Mouse (Mus musculus) kidney, adult 8-10 months (tissue): ENCODE measurements around the gene Mapk10.

Experiments used
- DNase-seq, 2 experiments: peaks; one replicate each; pipeline ENCODE4 v3.0.0; 2022

Gene Mapk10

DNA sequence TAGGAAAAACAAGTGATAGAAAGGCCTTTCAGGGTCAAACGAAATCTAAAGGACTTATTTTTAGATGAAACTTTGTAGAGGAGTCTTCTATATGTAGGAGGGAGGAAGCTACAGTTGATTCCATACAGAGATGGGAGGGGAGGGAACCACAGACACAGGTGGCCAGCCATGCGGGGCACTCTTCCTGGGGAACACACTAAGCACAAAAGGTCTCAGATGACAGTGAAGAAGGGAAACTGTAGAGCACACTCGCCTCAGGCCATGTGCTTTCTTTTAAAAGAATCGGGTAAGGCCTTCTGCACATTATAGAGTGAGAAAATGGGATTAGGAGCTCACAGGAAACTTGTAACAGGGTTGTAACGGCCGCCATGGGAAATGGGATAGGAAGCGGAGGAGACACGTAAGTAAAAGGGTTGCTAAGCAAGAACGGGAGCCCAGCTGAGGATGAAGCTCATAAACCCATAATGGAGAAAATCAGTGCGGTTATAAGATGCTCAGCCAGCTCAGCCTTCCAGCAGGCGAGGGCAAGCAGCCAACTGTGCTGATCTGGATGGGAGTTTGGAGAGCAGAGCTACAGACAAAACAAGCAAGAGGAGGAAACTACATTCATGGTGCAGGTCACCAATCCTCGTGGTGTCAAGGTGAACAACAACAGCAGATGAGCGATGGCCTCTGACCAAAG, 182.1 kb downstream of the Mapk10 start:
- DNase-seq = no peak

DNA sequence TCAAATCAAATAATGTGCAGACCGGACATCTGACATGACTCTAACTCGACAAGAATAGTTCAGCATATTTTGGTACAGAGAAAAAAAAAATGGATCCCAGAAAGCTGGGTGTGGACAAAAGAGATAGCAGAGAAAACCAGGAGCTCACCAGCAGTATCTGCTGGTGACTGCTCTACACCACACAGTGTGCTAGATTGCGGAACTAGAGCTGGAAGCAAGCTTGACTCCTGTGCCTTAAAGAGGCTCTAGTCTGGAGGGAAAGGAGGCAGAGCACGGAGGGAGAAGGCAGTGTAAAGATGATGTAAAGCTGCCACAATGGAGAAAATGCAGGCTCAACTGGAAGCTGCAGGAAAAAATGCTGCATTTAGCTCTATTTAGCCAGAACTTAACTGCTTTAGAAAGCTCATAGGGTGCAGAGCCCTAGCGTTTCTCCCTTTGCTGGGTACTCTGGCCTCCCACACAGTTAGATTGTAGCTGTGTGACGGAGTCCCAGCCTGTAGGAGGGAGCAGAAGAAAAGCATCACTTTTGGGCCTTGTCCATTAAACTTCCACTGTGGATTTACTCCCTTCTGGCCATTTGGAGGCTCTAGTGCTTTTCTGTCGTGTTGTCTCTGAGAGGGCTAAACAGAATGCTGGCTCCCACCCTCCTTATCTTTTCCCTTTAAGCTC, 188.5 kb downstream of the Mapk10 start:
- DNase-seq = no peak

DNA sequence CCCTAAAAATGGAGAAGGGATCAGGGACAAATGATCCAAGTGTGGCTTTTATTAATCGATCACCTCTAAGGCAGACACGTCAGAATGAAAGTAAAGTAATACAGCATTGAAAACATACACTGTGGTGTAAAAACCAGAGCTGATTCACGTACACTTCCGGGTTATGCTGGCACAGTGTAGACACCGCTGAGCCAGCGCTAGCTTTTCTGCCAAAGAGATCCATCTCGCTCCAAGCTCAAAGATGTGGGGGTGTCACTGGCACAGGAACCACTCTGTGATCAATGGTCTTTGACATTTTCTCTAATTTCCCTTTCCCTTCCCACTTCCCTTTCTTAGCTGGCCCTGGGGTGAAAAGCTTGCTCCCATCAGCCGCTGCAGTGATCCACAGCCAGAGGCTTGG, 189.7 kb downstream of the Mapk10 start:
- no peak for DNase-seq

DNA sequence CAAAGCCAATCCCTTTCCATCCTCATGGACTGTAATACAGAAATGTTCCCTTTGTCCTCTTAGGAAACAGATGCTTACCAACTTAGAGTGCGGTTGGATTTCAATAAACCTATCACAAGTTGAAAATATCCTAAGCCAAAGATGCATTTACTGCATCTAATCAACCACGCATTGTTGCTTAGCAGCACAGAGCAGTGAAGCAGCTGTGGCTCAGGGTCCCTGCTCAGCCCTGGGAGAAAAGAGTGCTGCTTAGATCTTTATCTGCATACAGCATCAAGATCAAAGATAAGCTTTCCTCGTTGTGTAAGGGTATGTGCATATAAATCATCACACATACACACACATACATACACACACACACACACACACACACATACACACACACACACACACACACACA, 190.2 kb downstream of the Mapk10 start:
- no peak for DNase-seq

DNA sequence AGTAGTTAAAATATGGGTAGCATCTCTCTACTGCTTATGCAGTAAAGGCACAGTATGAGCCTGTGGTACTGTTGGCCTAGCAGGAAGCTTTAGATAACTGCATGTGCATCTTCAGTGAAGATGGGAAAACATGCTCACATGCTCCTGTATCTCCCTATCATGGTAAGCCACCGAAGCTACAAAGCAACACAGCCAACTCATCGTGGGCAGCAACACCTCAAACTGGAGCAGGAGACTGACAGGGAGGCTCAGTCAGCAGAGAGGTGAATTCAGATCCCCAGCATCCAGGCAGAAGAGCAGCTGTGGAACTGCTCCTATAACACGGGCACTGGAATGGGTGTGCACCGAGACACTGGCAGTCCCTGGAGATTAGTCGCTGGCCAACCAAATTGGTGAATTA, 191.0 kb downstream of the Mapk10 start:
- no peak for DNase-seq

DNA sequence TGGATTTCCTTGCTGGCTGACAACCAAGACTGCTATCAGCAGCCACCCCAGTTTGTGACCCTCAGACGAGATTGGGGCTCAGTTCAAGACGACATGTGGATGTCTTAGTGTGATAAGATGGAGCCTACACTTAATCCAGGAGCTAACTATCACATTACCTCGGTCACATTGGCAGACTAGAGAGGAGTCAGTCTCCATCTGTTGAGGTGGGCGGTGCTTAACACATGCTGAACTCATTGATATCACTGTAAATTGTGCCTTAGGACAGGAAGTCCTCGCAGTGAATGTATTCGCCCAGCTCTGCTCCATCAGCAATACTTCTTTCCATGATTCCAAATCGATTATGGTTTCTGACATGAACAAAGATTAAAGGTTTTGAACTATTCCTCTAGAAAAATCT, 193.5 kb downstream of the Mapk10 start:
- no peak for DNase-seq

DNA sequence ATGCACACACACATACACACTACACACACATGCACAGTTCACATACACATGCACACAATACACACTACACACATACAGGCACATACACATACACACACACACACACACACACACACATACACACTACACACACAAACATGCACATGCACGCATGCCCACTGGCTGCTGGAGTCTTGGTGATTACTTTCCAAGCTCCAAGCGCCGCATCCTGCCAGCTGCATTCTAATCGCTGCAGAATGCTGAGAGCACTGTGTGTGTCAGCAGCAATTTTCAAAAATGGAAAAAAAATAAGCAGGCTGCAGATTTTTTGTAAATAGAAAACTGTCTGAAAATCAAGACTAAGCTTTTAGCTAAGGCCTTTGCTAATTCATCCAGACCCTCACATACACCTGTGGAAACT, 196.8 kb downstream of the Mapk10 start:
- no peak for DNase-seq

DNA sequence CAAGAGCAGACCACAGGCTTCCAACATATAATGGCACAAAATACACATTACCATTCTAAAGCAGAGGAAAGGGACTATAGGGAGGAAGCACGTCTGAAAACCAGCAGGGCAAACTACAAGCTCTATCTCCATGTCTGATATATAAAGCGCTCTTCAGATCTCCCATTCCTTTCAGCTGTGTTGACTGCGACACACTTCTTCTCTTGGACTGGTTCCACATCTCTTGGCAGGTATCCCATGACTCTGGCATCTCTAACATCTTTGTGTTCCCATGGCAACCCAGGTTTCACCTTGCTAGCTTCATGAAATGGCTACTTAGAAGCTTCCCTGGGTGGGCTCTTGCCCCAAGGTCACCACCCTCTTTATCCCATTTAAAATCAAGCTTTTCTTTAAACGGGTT, 202.2 kb downstream of the Mapk10 start:
- DNase-seq = no peak

DNA sequence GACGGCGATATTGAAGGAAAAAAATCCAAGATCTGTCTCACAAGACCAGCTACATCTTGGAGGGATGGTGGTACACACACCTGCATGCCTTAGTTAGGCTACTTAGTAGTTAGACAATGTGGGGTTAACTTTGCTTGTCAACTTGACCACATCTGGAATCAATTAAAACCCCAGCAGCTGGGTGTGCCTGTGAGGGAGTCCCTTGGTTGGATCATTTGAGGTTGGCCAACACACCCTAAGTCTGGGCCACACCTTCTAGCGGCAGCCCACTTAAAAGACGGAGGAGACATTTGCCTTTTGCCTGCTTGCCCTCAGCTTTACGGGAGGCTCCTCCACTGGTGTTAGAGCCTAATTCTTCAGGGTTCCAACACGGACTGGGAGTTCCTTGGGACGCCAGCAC, 209.0 kb downstream of the Mapk10 start:
- no peak for DNase-seq

DNA sequence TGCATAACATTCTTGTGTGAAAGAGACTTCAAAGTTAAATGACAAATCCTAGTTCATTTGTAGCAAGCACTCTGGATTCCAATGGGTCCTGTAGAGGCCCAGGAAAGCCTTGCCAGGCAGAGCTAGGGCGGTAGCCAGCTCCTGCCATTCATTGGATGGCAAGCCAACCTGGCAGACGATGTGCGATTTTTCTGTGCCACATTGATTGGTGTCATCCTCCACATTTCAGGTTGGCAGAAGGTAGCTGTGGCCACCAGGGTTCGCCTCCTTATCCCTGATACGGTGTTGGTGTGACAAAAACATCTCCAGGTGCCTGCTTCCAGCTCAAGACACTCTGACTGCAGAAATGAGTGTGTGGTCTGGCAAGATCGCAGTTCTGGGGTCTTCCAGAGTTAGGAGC, 210.6 kb downstream of the Mapk10 start:
- no peak for DNase-seq

DNA sequence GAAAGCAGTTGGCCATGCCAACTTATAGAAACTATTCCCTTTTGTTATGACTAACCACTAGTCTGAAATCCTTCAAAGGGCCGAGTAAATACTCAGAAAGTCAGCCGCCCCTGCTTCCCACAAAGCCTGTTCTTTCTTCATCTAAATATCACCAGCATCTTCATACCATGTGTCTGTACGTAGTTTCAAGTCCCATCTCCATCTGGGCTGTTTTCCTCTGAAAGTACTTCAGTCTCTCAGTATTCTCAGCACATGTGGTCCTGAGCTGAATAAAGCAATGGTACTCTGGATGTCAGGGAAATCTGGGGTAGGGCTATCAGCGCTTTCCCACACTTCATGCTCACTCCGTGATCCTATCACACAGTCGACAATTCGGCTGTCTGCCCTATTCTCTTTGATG, 212.6 kb downstream of the Mapk10 start:
- DNase-seq = no peak

DNA sequence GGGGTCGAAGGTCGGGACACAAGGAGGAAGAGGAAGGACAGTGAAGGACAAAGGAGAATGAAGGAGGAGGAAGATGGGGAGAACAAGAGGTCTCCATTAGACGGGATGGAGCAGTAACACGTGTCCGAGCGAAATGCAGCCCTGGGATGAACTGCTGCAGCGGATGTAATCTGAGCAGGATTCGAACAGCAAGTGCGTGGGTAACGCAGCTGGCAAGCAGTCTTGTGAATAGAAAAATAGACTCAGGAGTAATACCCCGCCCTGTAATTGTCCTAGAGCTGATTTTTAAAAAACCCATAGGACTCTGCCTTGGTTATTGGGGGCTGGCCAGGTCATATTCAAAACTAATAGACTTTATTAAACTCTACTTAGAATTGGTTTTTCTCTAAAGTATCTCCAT, 213.2 kb downstream of the Mapk10 start:
- DNase-seq = no peak

DNA sequence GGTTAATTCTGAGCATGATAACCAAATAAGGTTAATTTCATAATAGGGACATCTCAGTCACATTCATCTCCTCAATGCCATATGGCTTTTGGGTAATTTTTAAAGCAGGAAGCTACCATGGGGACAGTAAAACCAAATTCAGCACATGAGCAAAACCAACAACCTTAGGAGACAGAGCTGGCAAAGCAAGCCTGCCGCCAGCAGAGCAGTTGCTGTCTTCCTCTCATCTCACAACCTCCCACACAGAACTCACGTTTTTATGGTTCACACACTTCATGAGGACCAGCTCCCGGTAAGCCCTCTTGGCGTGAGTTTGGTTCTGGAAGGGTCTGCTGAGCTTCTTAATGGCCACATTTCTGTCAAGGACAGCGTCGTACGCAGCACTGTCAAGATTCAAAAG, 214.8 kb downstream of the Mapk10 start:
- no peak for DNase-seq

DNA sequence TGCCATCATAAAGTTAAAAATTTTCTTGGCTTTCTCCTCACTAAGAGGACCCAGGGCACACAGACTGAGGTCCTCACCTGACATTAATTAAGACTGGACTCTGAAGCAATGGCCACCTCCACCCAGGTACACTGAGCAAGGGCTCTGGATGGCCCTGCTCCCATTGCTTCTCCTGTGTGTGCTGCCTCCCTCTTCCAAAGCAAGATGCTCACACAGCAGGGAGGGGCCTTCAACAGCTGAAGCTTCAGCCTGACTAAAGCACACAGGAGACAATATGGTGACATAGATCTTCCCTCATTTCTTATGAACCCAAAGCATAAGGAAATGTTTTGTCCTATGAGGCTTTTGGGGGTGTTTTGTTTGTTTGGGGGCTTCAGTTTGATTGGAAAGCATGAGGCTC, 215.2 kb downstream of the Mapk10 start:
- DNase-seq = no peak

DNA sequence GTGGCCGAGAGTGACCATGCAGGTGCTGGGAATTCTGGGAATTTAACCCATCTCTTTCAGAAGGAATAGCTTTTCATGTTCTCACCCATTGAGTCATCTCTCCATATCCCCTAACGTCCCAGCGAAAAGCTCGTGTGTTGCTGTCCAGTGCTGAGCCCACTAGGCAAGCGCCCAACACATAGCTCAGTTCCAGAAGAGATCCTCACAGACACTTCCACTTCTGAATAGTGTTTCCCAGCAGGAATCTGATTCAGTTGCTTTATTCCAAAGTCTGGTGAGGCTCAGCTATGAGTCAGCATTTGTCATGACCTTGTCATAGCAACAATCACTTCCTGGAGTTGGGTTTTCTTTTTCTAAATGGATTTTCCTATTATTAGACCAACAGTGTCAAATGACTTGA, 217.2 kb downstream of the Mapk10 start:
- peak; percentile 4 to 15 for DNase-seq

DNA sequence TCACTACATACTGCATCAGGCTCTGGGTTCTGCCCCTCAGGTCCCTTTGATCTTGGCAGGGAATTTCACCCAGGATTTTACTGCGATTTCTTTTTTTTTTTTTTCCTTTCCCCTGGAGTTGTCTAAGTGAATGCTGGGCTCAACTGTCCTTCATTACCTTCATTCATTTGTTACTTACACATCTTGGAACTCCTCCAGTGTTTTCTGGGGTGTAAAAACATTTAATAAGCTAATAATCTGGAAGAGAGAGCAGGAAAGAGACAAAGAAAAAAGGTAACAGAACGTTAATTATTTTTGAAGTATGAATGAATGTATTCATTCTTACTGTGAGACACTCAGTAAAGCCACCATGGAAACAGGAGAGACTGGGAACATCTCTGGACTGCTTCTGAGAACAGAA, 219.4 kb downstream of the Mapk10 start:
- no peak for DNase-seq

DNA sequence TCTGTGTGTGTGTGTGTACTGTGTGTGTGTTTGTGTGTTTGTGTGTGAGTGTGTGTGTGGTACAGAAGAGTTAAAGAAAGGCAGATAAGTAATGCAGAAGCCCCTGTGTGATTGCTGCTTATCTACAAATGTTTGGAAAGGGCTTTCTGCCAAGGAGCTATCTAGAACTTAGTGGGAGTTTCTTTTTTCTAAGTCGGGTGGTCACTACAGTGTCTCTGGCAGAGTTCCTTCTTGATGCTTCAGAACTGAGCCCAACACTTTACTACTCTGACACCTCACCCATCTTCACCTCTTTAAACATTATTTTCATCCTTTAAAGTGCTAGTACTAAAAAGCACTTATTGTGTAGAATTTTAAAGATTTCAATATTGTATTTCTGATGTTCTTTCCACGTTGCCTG, 232.8 kb downstream of the Mapk10 start:
- DNase-seq = no peak

DNA sequence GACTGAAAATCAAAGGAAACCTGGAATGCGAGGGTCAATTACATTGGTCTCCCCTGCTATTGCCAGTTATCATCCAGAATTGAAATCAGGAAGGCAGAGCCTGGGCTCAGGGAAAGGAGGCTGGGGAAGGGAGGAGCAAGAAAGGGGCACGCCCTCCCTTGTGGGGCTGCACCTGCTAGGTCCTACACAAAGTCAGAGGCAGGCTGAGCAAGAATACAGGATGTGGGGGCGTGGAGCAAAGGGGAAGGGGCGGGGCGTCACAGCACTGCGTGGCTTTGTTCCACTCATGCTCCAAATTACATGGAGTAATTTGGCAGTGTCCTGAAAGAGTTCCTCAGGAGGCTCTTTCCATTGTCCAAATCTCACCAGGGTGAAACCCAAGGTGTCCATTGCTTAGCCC, 234.0 kb downstream of the Mapk10 start:
- no peak for DNase-seq

DNA sequence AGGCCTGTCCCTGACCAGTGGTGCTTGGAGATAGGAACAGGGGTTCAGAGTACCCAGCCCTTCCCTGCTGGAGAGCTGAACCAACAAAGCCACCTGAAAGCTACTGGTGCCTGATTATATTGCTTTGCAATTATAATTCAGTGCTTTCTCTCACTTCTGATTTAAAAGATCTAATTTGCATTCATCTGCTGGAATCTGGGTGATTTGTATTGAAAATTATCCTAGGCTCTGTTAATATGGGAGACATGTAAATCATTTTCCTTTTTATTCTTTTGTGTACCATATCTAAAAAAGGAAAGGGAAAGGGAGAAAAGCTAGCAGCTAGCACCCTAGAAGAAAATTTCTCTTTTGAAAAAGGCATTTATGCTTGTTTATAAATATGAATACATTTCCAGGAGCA, 234.6 kb downstream of the Mapk10 start:
- DNase-seq = no peak

DNA sequence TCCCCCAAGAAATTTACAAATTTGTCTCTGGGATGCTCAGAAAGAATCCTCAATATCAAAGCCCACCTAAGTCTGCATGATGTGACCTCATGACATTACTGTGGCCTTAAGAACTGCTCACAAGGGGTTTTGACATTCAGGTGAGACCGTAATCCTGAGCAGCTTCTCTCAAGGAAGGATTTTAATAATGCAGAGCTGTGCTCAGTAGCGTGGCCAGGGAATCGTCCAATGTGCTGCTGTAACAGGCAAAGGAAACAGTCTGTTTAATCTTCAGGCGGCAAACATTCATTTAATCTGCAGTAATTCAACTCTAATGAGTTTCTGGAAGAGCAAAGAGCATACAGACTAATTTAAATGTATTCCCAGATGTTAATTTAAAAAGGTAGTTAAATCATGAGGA, 236.7 kb downstream of the Mapk10 start:
- no peak for DNase-seq

DNA sequence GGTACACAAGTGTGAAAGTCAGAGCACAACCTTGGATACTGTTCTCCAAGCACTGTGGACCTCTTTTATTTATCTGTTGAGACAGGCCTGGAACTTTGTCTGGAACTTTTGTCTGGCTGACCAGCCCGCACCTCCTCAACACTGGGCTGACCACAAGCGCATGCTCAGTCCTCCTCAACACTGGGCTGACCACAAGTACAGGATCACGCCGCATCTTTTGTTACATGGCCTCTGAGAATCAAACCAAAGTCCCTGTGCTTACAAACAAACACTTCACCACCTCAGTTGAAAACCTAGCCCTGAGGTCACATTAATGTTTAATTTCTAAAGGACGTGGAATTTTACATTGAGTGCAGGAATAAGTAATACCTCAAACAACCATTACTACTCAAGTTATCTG, 246.7 kb downstream of the Mapk10 start:
- peak; percentile 15 to 31 for DNase-seq

DNA sequence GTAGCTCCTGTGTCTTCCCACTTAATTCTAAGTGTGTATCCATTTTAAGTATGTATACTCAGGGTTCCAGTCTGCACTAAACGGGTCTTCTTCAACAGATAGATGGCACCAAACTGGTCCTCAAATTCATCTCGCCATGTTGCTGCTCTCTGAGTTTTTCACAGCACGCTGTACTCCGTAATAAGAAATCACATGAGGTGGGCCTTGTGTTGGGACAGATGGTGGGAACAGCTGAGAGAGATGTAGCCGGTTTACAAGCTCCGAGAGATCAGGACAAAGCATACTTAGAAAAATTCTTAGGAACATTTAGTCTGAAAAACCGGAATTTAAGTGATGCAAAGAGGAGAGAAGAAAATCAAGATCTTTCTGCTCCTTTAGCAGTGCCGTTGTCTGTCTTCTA, 257.7 kb downstream of the Mapk10 start:
- no peak for DNase-seq

DNA sequence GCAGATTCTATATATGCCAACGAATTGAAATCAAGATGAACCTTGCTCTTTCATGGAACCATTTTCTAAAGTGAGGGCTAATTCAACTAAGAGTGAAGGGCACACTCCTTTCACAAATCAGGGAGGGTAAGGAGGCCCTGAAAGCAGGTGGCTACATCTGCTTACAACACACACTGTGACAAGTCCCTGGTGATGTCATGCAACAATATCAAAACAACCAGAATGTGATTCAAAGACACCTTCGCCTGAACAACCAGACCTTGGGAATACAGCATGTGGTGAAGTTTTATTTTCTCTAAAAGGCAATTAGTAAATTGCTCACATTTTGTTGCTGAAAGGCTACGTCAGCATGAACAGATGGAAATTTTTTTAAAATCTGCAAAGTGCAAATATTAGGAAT, 258.2 kb downstream of the Mapk10 start:
- DNase-seq = no peak

DNA sequence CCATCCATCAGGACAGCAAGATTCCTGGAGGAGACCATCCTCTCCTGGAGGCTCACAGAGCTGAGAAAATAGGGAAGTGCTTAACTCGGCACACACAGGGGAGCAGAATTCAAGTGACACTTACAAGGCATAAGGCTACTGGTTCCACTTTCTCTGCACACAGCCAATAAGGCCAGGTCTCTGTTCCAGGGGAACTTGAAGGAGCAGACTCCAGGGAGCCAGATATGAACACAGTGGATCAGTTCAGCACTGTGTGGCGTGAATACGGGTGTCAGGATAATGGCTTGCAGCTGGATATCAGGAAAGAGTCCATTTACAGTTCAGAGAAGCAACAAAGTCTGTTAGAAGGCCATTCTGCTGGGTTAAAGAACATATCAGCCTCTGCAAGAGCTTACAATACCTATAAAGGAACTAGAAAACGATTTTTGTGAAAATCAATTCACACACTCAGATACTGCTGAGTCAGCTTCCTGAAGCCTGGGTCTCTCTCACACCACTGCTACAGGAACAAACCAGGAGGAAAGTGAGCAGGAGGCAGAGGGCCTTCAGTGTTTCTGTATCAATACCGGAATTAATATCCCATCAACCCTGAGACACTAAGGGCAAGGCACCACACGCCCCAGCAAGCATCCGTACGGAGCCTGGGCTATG, 263.9 kb downstream of the Mapk10 start:
- DNase-seq = no peak

DNA sequence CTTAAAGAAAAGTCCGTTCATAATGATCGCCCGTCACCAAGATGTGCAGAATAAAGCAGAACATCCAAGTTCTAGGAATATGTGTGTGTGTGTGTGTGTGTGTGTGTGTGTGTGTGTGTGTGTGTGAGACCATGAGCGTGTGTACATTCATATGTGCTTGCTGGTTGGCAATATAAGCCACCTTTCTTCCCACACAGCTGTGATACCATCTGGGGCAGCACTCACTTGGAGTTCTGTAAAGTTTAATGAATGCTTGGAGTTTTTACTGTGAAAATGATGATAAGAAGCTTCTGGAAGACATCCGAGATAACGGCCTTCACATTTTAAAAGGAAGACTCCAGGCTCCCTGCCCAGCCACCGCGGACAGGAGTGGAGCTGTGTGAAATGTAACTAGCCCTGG, 264.5 kb downstream of the Mapk10 start:
- DNase-seq = no peak
